Mouse (Mus musculus) hindbrain, embryonic 16.5 days (tissue): ENCODE results near the gene Pde9a. TPM values are rescaled to one million over a fixed set of nuclear protein-coding genes. Genes with fewer than 3 reads are reported as not detected.

ENCODE experiments used
- ATAC-seq: fragments of 200-750 bp; cut with Nextera tagmentation; 2 replicates; pipeline ENCODE4 v1.8.0; 2017; ENCODE audit warnings: moderate TSS enrichment, moderate library complexity
- H3K27ac ChIP-seq: fragments of 300-500 bp; sonication (generic); 2 replicates; pipeline ENCODE4 v1.5.1; 2014; ENCODE audit warnings: low read depth, mild to moderate bottlenecking, control low read depth, low read length, moderate library complexity
- H3K27me3 ChIP-seq: fragments of 300-500 bp; sonication (generic); replicated peaks from 2 replicates; pipeline ENCODE4 v1.6.1; 2014; ENCODE audit warnings: low read length; ENCODE audit not compliant: control insufficient read depth, insufficient read depth
- H3K36me3 ChIP-seq: fragments of 300-500 bp; sonication (generic); 2 replicates; pipeline ENCODE4 v1.6.1; 2014; ENCODE audit warnings: mild to moderate bottlenecking, low read length, moderate library complexity, mixed read lengths; ENCODE audit not compliant: control insufficient read depth, insufficient read depth
- H3K4me1 ChIP-seq: fragments of 300-500 bp; sonication (generic); 2 replicates; pipeline ENCODE4 v1.6.1; 2014; ENCODE audit warnings: low read depth, low read length; ENCODE audit not compliant: control insufficient read depth, insufficient read depth
- H3K4me2 ChIP-seq: fragments of 300-500 bp; sonication (generic); 2 replicates; pipeline ENCODE4 v1.6.1; 2014; ENCODE audit warnings: mild to moderate bottlenecking, low read length, control low read depth, moderate library complexity
- H3K4me3 ChIP-seq: fragments of 300-500 bp; sonication (generic); 2 replicates; pipeline ENCODE4 v1.5.1; 2014; ENCODE audit warnings: mild to moderate bottlenecking, low read length, control low read depth, moderate library complexity
- H3K9ac ChIP-seq: fragments of 300-500 bp; sonication (generic); 2 replicates; pipeline ENCODE4 v1.6.1; 2014; ENCODE audit warnings: low read depth, mild to moderate bottlenecking, control low read depth, low read length, moderate library complexity
- H3K9me3 ChIP-seq: fragments of 300-500 bp; sonication (generic); 2 replicates; pipeline ENCODE4 v1.6.1; 2014; ENCODE audit warnings: mild to moderate bottlenecking, low read length, moderate library complexity; ENCODE audit not compliant: control insufficient read depth
- WGBS: fragments of 180-500 bp; shearing (Covaris S2); extraction: QIAGEN DNeasy Blood & Tissue Kit; methylation state at CpG from one replicate; pipeline ENCODE4 v1.1.7; 2014; 5-methylcytosine and 5-hydroxymethylcytosine counted together
- polyA plus RNA-seq: library from polyadenylated mRNA; unstranded; fragments of >200 nt; fragmentation: Nextera tagmentation; extraction: Ambion mirVana; gene quantifications from 2 replicates; pipeline ENCODE4 v1.2.1, GENCODE M21; 2015

Gene Pde9a
- polyA plus RNA-seq, 1 experiment from 2014 or later, result 34.4 TPM

DNA sequence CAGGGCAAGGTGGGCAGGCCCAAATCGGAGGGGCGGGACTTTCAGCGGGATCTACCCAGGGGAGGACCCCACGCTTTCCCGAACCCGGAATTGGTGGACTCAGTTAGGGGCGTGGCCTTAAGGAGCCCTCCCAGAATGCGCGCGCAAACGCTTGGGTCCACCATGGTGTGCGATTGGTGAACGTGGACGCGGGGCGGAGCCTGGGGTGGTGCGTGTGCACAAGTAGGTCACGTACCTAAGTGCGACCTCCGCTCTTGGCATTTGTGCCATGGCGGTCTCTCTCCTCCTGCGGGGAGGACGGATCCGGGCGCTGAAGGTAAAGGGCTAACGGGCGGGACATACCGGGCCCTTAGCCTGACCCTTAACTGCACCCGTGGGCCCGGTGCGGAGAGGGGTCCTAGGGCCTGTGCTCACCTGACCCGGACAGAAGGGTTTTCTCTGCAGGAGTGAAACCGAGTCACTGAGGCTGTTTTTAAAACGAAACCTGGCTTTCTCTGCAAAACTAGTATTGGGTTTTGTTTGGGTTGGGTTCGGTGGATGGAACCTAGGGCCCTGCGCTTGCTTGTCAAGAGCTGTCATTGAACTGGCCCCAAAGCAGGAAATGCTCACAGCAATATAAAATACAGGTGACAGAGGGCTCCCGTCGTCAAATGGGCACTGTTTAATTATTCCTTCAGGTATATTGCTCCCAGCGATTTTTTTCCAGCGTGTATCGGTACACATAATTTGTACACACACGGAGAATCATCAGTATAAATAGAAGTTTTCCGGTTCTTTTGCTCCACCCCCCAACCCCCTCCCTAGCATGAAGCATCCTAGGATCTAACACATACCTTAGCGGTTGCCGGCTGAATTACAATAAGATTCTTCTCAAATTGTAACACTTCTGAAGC, 134.2 kb downstream of the Pde9a start, which contains the start of the genes Wdr4 and Ndufv3:
TSS of gene Wdr4 (minus strand) at position 35 of the 893 bp plus-strand sequence.
TSS of gene Ndufv3 (plus strand) at position 170 of the 893 bp plus-strand sequence.
- H3K9me3 ChIP-seq, result no peaks in the 10 kb centered on the region
- no peaks in the 10 kb centered on the region for H3K27me3 ChIP-seq
- H3K4me2 ChIP-seq, result peak within 1 kb of the TSS; percentile 76
- peak within 1 kb of the TSS; percentile 87 for H3K27ac ChIP-seq
- H3K4me1 ChIP-seq, result peaks cover 17% of the 10 kb centered on the region
- WGBS, result under 1% methylated on average over 45 of the region's 45 CpGs
- peak; percentile 97 for ATAC-seq
- peak within 1 kb of the TSS; percentile 83 for H3K4me3 ChIP-seq
- peaks cover 3% of the 10 kb centered on the region; the same call in 1 of the 2 replicates for H3K36me3 ChIP-seq
- H3K9ac ChIP-seq, result peak within 1 kb of the TSS; percentile 84

- WGBS, result 14% methylated on average over 3 of the region's 3 CpGs
- ATAC-seq, result no peak
- peak overlapping the region; percentile 87; the same call in 1 of the 2 replicates for H3K27ac ChIP-seq
- H3K4me1 ChIP-seq, result peaks cover 17% of the 10 kb centered on the region
- peak overlapping the region; percentile 52; the same call in 1 of the 2 replicates for H3K9ac ChIP-seq
- H3K9me3 ChIP-seq, result no peaks in the 10 kb centered on the region
- no peaks in the 10 kb centered on the region for H3K27me3 ChIP-seq
- H3K4me3 ChIP-seq, result peak overlapping the region; percentile 83
- H3K36me3 ChIP-seq, result peaks cover 3% of the 10 kb centered on the region; the same call in 1 of the 2 replicates
- peak overlapping the region; percentile 76 for H3K4me2 ChIP-seq
These were observed 134.9 kb downstream of the Pde9a start for GRCm38 (mm10) chr17:31520895-31521294.

DNA sequence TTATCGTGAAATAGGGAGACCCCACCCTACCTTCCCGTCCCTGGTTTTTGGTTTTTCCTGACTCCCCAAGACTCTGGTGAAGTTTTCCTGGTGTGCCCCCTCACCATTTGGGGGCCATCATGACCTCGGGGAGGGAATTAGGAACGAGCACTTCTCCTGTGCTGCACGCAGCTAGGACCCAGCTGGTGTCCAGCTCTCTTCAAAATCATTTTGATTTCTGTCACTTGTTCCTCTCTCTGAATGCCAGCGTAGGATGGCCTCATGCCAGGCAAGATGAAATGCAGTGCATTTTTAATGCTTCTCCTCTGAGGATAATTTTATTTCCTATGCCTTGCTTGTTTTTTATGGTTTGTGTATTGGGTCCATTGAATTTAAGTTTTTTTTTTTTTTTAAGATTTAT, 135.9 kb downstream of the Pde9a start:
- Histone ChIP-seq H3K36me3 (peaks cover 5% of the 10 kb centered on the region; the same call in 1 of the 2 replicates), H3K27ac (peak overlapping the region; percentile 1; the same call in 1 of the 2 replicates), H3K27me3 (no peaks in the 10 kb centered on the region), H3K4me3 (no peak overlapping the region), H3K9me3 (no peaks in the 10 kb centered on the region), H3K4me2 (peak overlapping the region; percentile 76; the same call in 1 of the 2 replicates), H3K9ac (peak overlapping the region; percentile 7; the same call in 1 of the 2 replicates), H3K4me1 (peaks cover 17% of the 10 kb centered on the region)
- no peak for ATAC-seq
- WGBS, result 56% methylated on average over 6 of the region's 6 CpGs

GRCm38 (mm10) chr17:31525114-31525513, 139.1 kb downstream of the Pde9a start:
- peaks cover 14% of the 10 kb centered on the region; the same call in 1 of the 2 replicates for H3K36me3 ChIP-seq

DNA sequence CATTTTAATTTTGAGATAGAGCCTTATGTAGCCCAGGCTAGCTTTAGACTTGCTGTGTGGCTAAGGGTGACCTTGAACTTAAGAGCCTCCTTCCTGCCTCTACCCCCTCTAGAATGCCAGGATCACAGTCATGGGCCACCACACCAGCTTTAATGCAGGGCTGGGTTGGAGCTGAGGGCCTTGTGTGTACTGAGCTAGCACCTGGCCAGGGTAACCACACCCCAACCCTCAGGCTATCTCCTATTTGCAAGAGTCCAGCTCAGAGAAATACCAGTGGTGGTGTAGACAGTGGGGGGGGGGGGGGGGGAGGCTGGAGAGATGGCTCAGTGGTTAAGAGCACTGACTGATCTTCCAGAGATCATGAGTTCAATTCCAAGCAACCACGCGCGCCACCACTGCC, 139.8 kb downstream of the Pde9a start:
- WGBS, result 97% methylated on average over 3 of the region's 3 CpGs
- Histone ChIP-seq H3K9ac (no peak overlapping the region), H3K27me3 (no peaks in the 10 kb centered on the region), H3K27ac (no peak overlapping the region), H3K4me1 (peaks cover 15% of the 10 kb centered on the region), H3K4me2 (no peak overlapping the region), H3K36me3 (peaks cover 14% of the 10 kb centered on the region; the same call in 1 of the 2 replicates), H3K4me3 (no peak overlapping the region), H3K9me3 (no peaks in the 10 kb centered on the region)
- ATAC-seq, result no peak

More at GRCm38 (mm10) chr17:31525114-31525513, 139.1 kb downstream of the Pde9a start:
- no peak for ATAC-seq
- H3K9me3 ChIP-seq, result no peaks in the 10 kb centered on the region
- WGBS, result 95% methylated on average over 4 of the region's 4 CpGs
- H3K4me1 ChIP-seq, result peaks cover 17% of the 10 kb centered on the region
- no peak overlapping the region for H3K4me2 ChIP-seq
- no peak overlapping the region for H3K27ac ChIP-seq
- H3K4me3 ChIP-seq, result no peak overlapping the region
- H3K27me3 ChIP-seq, result no peaks in the 10 kb centered on the region
- no peak overlapping the region for H3K9ac ChIP-seq

Other genes with a start within 250 kb of the Pde9a start
- gene Tff2, start 241.9 kb upstream of the Pde9a start, polyA plus RNA-seq, result not detected in 2 replicates
- not detected in 2 replicates for gene Tff1, start 220.9 kb upstream of the Pde9a start, polyA plus RNA-seq
- not detected in 2 replicates for gene Tmprss3, start 187.2 kb upstream of the Pde9a start, polyA plus RNA-seq
- 0.15 TPM in 1 of 2 replicates, not detected in the other for gene Ubash3a, start 178.3 kb upstream of the Pde9a start, polyA plus RNA-seq
- gene Rsph1, start 108.8 kb upstream of the Pde9a start, polyA plus RNA-seq, result 6.4 and 8.8 TPM in 2 replicates
- 8.6 and 10.9 TPM in 2 replicates for gene Slc37a1, start 99.4 kb upstream of the Pde9a start, polyA plus RNA-seq
- gene Wdr4, start 133.8 kb downstream of the Pde9a start, polyA plus RNA-seq, result 38.1 and 41.2 TPM in 2 replicates
- gene Ndufv3, start 133.9 kb downstream of the Pde9a start, polyA plus RNA-seq, result 431 and 478 TPM in 2 replicates
- 33.0 and 35.1 TPM in 2 replicates for gene Pknox1, start 178.5 kb downstream of the Pde9a start, polyA plus RNA-seq